Mouse (Mus musculus) heart, adult 2 months (tissue): ENCODE data around the gene Isg20.

ENCODE experiments used
- CTCF ChIP-seq: fragments of 200-600 bp; IDR thresholded peaks from 2 replicates; pipeline ENCODE4 v1.8.1; 2022; ENCODE audit warnings: antibody characterized with exemption, mild to moderate bottlenecking, moderate library complexity
- POLR2A ChIP-seq: fragments of 200-500 bp; IDR thresholded peaks from 2 replicates; pipeline ENCODE4 v1.6.1; 2011; ENCODE audit warnings: mild to moderate bottlenecking, low read depth, low read length, control low read depth; ENCODE audit not compliant: insufficient read depth

GRCm38 (mm10) chr7:78881607-78882468 is 31.4 kb upstream of the Isg20 start:
- TF ChIP-seq POLR2A: no peak
- TF ChIP-seq CTCF: no peak
